In genomic region chr19:48815064-48815463, GRCm38 (mm10) we compare ENCODE assay signal across 27 mouse cellular contexts.
"Had no signal": no experiment of that assay in that cellular context is flagged by ENCODE, and none has a peak within 500 bp of the region (broad histone marks: within the 10 kb centered on the region; RNA-seq: fewer than 3 reads in every experiment).

No protein-coding gene starts in this region.

- ATAC-seq: forebrain, embryonic 13.5 days; forebrain, embryonic 14.5 days; forebrain, embryonic 15.5 days; forebrain, embryonic 16.5 days; forebrain, postnatal 0 days had no signal

- H3K4me1 ChIP-seq: embryonic facial prominence, embryonic 10.5 days; embryonic facial prominence, embryonic 12.5 days; embryonic facial prominence, embryonic 13.5 days; embryonic facial prominence, embryonic 15.5 days; forebrain, embryonic 10.5 days; forebrain, embryonic 12.5 days; forebrain, embryonic 13.5 days; forebrain, embryonic 15.5 days had no signal

- H3K9ac ChIP-seq: embryonic facial prominence, embryonic 12.5 days; embryonic facial prominence, embryonic 13.5 days; embryonic facial prominence, embryonic 15.5 days; forebrain, embryonic 12.5 days; forebrain, embryonic 13.5 days; forebrain, embryonic 15.5 days; forebrain, postnatal 0 days had no signal

- H3K27me3 ChIP-seq: embryonic facial prominence, embryonic 12.5 days; embryonic facial prominence, embryonic 13.5 days; embryonic facial prominence, embryonic 15.5 days; forebrain, embryonic 12.5 days; forebrain, embryonic 13.5 days; forebrain, embryonic 15.5 days had no signal

- H3K9me3 ChIP-seq: embryonic facial prominence, embryonic 10.5 days; embryonic facial prominence, embryonic 12.5 days; embryonic facial prominence, embryonic 13.5 days; embryonic facial prominence, embryonic 15.5 days; forebrain, embryonic 10.5 days; forebrain, embryonic 12.5 days; forebrain, embryonic 13.5 days; forebrain, embryonic 15.5 days had no signal

- DNase-seq: cerebellum, adult 8-10 months; cerebellum, adult 9-10 months; cerebellum, adult 9-11 months; cerebellum, postnatal 10 days; cerebellum, postnatal 14 days; cerebellum, postnatal 25 days; cerebellum, postnatal 36 days; embryo, embryonic 11 days; forebrain, postnatal 0 days; gastrocnemius, adult 2 months; gastrocnemius, postnatal 10 days; gastrocnemius, postnatal 14 days; gastrocnemius, postnatal 25 days; gastrocnemius, postnatal 36 days; heart, adult 18-20 months; heart, adult 2 months had no signal

- H3K36me3 ChIP-seq: embryonic facial prominence, embryonic 10.5 days; embryonic facial prominence, embryonic 12.5 days; embryonic facial prominence, embryonic 13.5 days; embryonic facial prominence, embryonic 15.5 days; forebrain, embryonic 10.5 days; forebrain, embryonic 12.5 days; forebrain, embryonic 15.5 days had no signal

- H3K4me3 ChIP-seq: embryonic facial prominence, embryonic 10.5 days; embryonic facial prominence, embryonic 12.5 days; embryonic facial prominence, embryonic 13.5 days; embryonic facial prominence, embryonic 15.5 days; erythroblast, embryonic 14.5 days; forebrain, embryonic 10.5 days; forebrain, embryonic 12.5 days; forebrain, embryonic 13.5 days; forebrain, embryonic 15.5 days; gastrocnemius, adult 2 months; heart, adult 2 months had no signal

- H3K27ac ChIP-seq: embryonic facial prominence, embryonic 10.5 days; embryonic facial prominence, embryonic 12.5 days; embryonic facial prominence, embryonic 13.5 days; embryonic facial prominence, embryonic 15.5 days; forebrain, embryonic 10.5 days; forebrain, embryonic 12.5 days; forebrain, embryonic 13.5 days; forebrain, embryonic 15.5 days; gastrocnemius, adult 2 months; heart, adult 2 months had no signal

- H3K4me2 ChIP-seq: embryonic facial prominence, embryonic 12.5 days; embryonic facial prominence, embryonic 13.5 days; embryonic facial prominence, embryonic 15.5 days; forebrain, embryonic 12.5 days; forebrain, embryonic 13.5 days; forebrain, embryonic 15.5 days had no signal
